Mouse (Mus musculus) liver, adult (tissue): ENCODE results near the gene Vill.

ENCODE experiments used
- GATA4 ChIP-seq: IDR thresholded peaks from 2 replicates; pipeline ENCODE4 v1.6.1; 2014; ENCODE audit warnings: mild to moderate bottlenecking, low read length; ENCODE audit not compliant: insufficient replicate concordance

Gene Vill

GRCm38 (mm10) chr9:119119409-119120167, 67.0 kb downstream of the Vill start:
- no peak for TF ChIP-seq GATA4

DNA sequence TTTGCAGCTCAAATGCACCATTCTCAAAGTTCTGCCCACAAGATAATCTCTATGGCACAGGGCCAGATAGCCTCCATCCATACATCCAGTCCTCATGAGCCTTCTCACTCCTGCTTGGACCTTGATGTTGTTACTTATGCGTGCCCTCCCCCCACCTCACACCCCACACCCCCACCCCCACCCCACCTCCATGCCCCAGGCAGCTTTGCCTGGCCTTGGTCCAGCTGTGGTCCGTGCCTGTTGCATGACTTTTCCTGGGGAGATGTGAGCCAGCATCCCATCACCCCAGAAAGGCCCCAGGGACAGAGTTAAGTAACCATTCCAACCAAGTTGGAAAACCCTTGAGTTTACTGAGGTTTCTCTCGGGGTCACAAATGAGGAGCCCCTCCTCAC, 67.6 kb downstream of the Vill start:
- TF ChIP-seq GATA4: no peak
